In genomic region chr6:50252690-50253089, GRCm38 (mm10) we compare ENCODE assay signal across 10 mouse cellular contexts. TPM values are rescaled to one million over a fixed set of nuclear protein-coding genes. Genes with fewer than 3 reads are reported as not detected.
DNase-seq lines count a peak whose midpoint lies in the region; ATAC-seq and TF ChIP-seq lines count a peak whose summit lies in the region.
"Had no signal": no experiment of that assay in that cellular context is flagged by ENCODE, and none has a peak within 500 bp of the region (broad histone marks: within the 10 kb centered on the region; RNA-seq: fewer than 3 reads in every experiment).

No protein-coding gene starts in this region.

- TF ChIP-seq POLR2A in kidney, adult 2 months (IDR thresholded peaks at IDR 0.05; ENCODE audit: low read depth, low read length) = no peak
- TF ChIP-seq POLR2A in cerebellum, adult 2 months (IDR thresholded peaks at IDR 0.05; ENCODE audit: borderline replicate concordance, insufficient read depth, low read length) = no peak

- H3K9me3 ChIP-seq in kidney, embryonic 14.5 days (ENCODE audit: control insufficient read depth, low read length) = no peaks in the 10 kb centered on the region
- H3K9me3 ChIP-seq in lung, embryonic 16.5 days (ENCODE audit: control insufficient read depth, low read length) = no peaks in the 10 kb centered on the region
- H3K9me3 ChIP-seq in limb, embryonic 10.5 days (replicated peaks) = no peaks in the 10 kb centered on the region
- H3K9me3 ChIP-seq: heart, embryonic 15.5 days; liver, embryonic 13.5 days had no signal

- H3K27ac ChIP-seq in kidney, adult 2 months (ENCODE audit: insufficient read depth, low read depth, low read length) = no peak overlapping the region
- no peak overlapping the region for H3K27ac ChIP-seq in kidney, embryonic 14.5 days (ENCODE audit: low read depth, low read length)
- no peak overlapping the region for H3K27ac ChIP-seq in lung, embryonic 16.5 days (ENCODE audit: low read length)
- no peak overlapping the region for H3K27ac ChIP-seq in limb, embryonic 10.5 days
- H3K27ac ChIP-seq in cerebellum, adult 2 months (ENCODE audit: insufficient read depth, low read length) = no peak overlapping the region
- H3K27ac ChIP-seq: heart, embryonic 15.5 days; liver, embryonic 13.5 days had no signal

- no peak for TF ChIP-seq CTCF in kidney, adult 2 months (conservative IDR thresholded peaks at IDR 0.05; ENCODE audit: insufficient read depth, insufficient read length, low read depth, low read length)
- no peak for TF ChIP-seq CTCF in cerebellum, adult 2 months (IDR thresholded peaks at IDR 0.05; ENCODE audit: borderline replicate concordance, insufficient read depth, low read depth, low read length)

- no peaks in the 10 kb centered on the region for H3K36me3 ChIP-seq in kidney, adult 2 months (ENCODE audit: control insufficient read depth, insufficient read depth, low read length)
- no peaks in the 10 kb centered on the region for H3K36me3 ChIP-seq in kidney, embryonic 14.5 days (ENCODE audit: control insufficient read depth, insufficient read depth, low read length)
- H3K36me3 ChIP-seq in lung, embryonic 16.5 days (ENCODE audit: control insufficient read depth, insufficient read depth, low read length) = no peaks in the 10 kb centered on the region
- no peaks in the 10 kb centered on the region for H3K36me3 ChIP-seq in limb, embryonic 10.5 days
- H3K36me3 ChIP-seq: heart, embryonic 15.5 days; liver, embryonic 13.5 days had no signal

- H3K4me3 ChIP-seq in kidney, adult 2 months (ENCODE audit: insufficient read depth, low read depth, low read length) = no peak overlapping the region
- H3K4me3 ChIP-seq in kidney, embryonic 14.5 days (ENCODE audit: low read length) = no peak overlapping the region
- no peak overlapping the region for H3K4me3 ChIP-seq in lung, embryonic 16.5 days (ENCODE audit: low read length)
- no peak overlapping the region for H3K4me3 ChIP-seq in limb, embryonic 10.5 days
- no peak overlapping the region for H3K4me3 ChIP-seq in cerebellum, adult 2 months (replicated peaks; ENCODE audit: insufficient read depth, low read depth, low read length)
- H3K4me3 ChIP-seq: heart, embryonic 15.5 days; liver, embryonic 13.5 days had no signal

- H3K4me1 ChIP-seq in kidney, adult 2 months (ENCODE audit: control insufficient read depth, insufficient read depth, low read length) = peaks cover 11% of the 10 kb centered on the region; the same call in 1 of the 2 replicates
- no peaks in the 10 kb centered on the region; the same call in 1 of the 2 replicates for H3K4me1 ChIP-seq in kidney, embryonic 14.5 days (ENCODE audit: control insufficient read depth, insufficient read depth, low read length)
- H3K4me1 ChIP-seq in lung, embryonic 16.5 days (replicated peaks; ENCODE audit: control insufficient read depth, insufficient read depth, low read length) = peaks cover 7% of the 10 kb centered on the region; the same call in 1 of the 2 replicates
- H3K4me1 ChIP-seq in limb, embryonic 10.5 days = no peaks in the 10 kb centered on the region
- no peaks in the 10 kb centered on the region for H3K4me1 ChIP-seq in cerebellum, adult 2 months (ENCODE audit: control insufficient read depth, insufficient read depth, low read length)

- 44% methylated on average over 5 of the region's 5 CpGs for WGBS in kidney, adult 2 months
- 61% methylated on average over 5 of the region's 5 CpGs for WGBS in kidney, embryonic 14.5 days
- 39% methylated on average over 5 of the region's 5 CpGs for WGBS in lung, embryonic 16.5 days
- WGBS in limb, embryonic 10.5 days = 81% methylated on average over 5 of the region's 5 CpGs
- WGBS in cerebellum, adult 2 months = 59% methylated on average over 5 of the region's 5 CpGs

- peak; percentile 41 for DNase-seq in kidney, adult 2 months
- peak; percentile 29 to 34 for DNase-seq in CD8-positive naive resting alpha-beta T cell, adult 2 months (ENCODE audit: low read depth in 2 of 2, low spot score in 2 of 2)
- peak; percentile 63 to 65 for DNase-seq in spleen, postnatal 36 days (ENCODE audit: low spot score in 2 of 2)
- DNase-seq in limb, embryonic 10.5 days (ENCODE audit: low spot score) = no peak
- no peak for DNase-seq in cerebellum, adult 2 months
- DNase-seq in frontal cortex, postnatal 36 days (ENCODE audit: low spot score in 2 of 2) = no peak
- DNase-seq: liver, embryonic 13.5 days had no signal

- H3K4me2 ChIP-seq in kidney, embryonic 14.5 days (replicated peaks; ENCODE audit: low read depth, low read length) = no peak overlapping the region
- H3K4me2 ChIP-seq in lung, embryonic 16.5 days (ENCODE audit: low read depth, low read length) = no peak overlapping the region
- H3K4me2 ChIP-seq: heart, embryonic 15.5 days; liver, embryonic 13.5 days had no signal

- no peaks in the 10 kb centered on the region for H3K27me3 ChIP-seq in kidney, adult 2 months (replicated peaks; ENCODE audit: control insufficient read depth, insufficient read depth, low read length)
- no peaks in the 10 kb centered on the region for H3K27me3 ChIP-seq in kidney, embryonic 14.5 days (ENCODE audit: control insufficient read depth, insufficient read depth, low read length)
- H3K27me3 ChIP-seq in lung, embryonic 16.5 days (ENCODE audit: control insufficient read depth, insufficient read depth, low read depth, low read length) = no peaks in the 10 kb centered on the region
- no peaks in the 10 kb centered on the region for H3K27me3 ChIP-seq in limb, embryonic 10.5 days (ENCODE audit: low read depth, poor library complexity, severe bottlenecking)
- H3K27me3 ChIP-seq in cerebellum, adult 2 months (ENCODE audit: control insufficient read depth, insufficient read depth, low read length) = no peaks in the 10 kb centered on the region
- H3K27me3 ChIP-seq: heart, embryonic 15.5 days; liver, embryonic 13.5 days had no signal

- no peak overlapping the region for H3K9ac ChIP-seq in kidney, embryonic 14.5 days (ENCODE audit: low read depth, low read length)
- H3K9ac ChIP-seq in lung, embryonic 16.5 days (ENCODE audit: low read length) = no peak overlapping the region
- H3K9ac ChIP-seq: heart, embryonic 15.5 days; liver, embryonic 13.5 days had no signal

- no peak for ATAC-seq in kidney, embryonic 14.5 days (ENCODE audit: low FRiP score, low TSS enrichment)
- peak; percentile 52 for ATAC-seq in lung, embryonic 16.5 days (ENCODE audit: low read depth)

RNA-seq across cellular contexts. Expression of gene Gsdme, which starts 11.0 kb away (rescaled TPM):
- polyA plus RNA-seq in kidney, adult 2 months (2012; rRNA removed) = 4.5 and 5.4 TPM in 2 replicates
- polyA plus RNA-seq in kidney, embryonic 14.5 days (2014; fragmentation: Nextera tagmentation; extraction: Ambion mirVana) = 61.7 and 65.6 TPM in 2 replicates
- 31.7 and 32.0 TPM in 2 replicates for polyA plus RNA-seq in lung, embryonic 16.5 days (2015; fragmentation: Nextera tagmentation; extraction: Ambion mirVana)
- polyA plus RNA-seq in limb, embryonic 10.5 days (2016; fragmentation: Nextera tagmentation; extraction: Ambion mirVana) = 42.3 and 46.4 TPM in 2 replicates
- polyA plus RNA-seq in cerebellum, adult 2 months (2012; rRNA removed) = 16.1 and 17.0 TPM in 2 replicates

Comparison
In these comparisons a context has a peak if more than half of its experiments do, and no peak if none do; other contexts are left out.
1. DNase-seq: peak in kidney, adult 2 months (single experiment), CD8-positive naive resting alpha-beta T cell, adult 2 months (2 of 2) and spleen, postnatal 36 days (2 of 2); none in limb, embryonic 10.5 days (single experiment), cerebellum, adult 2 months (0 of 2) and frontal cortex, postnatal 36 days (0 of 2).